Mouse (Mus musculus) B cell, adult 2 months (primary cell): Measurements from ENCODE around the gene Rad51b.
A peak's percentile ranks its signal among the peaks of the same experiment; 100 is the strongest.

Source experiments
- DNase-seq, 2 experiments: peaks; one replicate each; pipeline ENCODE4 v3.0.0; 2022

Gene Rad51b

DNA sequence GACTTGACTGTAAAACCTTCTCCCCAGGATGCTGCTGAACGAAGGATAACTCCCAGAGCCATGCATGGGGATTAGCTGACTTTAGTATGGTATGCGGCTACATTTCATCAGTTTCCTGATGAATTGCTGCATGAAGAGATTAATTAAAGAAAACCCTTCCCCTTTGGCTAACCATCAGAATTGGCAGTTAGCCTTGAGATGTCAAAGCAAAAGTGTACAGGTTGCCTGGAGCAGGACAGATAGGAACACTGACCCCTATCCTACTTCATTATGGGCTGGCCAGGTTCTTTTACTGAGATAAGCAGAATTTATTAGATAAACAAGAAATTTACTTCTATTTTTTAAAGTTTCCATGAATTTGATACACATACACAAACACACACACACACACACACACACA lies 85.3 kb downstream of the Rad51b start:
- DNase-seq = no peak

GRCm38 (mm10) chr12:79383583-79383982 lies 86.5 kb downstream of the Rad51b start:
- DNase-seq = no peak

DNA sequence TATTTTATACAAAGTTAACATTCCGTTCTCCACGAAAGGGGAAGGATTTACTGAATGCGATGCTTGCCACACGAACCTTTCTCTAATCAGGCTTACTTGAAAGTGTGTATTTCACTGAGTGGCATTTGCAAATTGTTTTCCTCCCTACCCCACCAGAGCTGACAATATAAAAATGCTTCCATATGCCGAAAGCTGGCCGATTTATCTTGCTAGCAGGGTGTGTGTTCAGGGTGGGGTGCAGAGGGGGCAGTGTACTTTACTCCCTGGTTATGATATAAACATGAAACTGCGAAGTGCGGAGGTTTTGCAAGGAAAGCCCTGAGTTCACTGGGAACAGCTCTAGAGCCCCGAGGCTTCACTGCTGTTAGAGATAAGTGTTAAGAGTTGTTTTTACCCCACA lies 87.7 kb downstream of the Rad51b start:
- DNase-seq = no peak

DNA sequence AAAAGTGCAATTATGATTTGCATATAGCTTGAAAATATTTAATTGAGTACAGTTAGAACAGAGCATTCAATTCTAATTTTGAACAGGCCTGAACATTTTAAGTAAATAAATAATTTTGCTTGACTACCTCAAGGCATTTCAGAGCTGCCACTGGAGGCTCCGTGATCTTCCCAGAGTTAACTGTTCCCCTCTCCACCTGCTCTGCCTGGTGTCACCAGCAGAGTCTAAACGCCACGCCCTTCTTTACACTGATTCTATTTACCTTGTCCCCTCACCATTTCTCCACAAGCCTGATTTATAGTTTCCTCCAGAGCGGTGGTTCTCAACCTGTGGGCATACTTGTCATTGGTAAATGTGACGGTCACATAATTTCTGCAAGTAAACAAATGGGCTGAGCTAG lies 88.1 kb downstream of the Rad51b start:
- no peak for DNase-seq

DNA sequence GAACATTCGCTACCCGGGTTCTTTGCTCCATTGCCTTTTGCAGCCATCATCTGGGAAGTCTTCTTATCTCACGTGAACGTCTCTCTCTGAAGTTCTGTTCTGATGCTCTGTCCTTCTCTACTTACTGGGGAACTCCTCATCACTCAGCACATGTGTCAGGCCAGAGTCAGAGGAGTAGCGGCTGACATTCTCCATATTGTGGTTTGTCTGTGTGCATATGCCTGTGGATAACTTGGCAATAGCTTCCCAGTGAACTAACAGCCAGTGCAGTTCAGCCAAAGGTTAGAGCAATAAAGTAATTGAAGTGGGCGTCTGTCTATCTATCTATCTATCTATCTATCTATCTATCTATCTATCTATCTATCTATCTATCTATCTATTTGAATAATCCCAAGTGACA lies 90.8 kb downstream of the Rad51b start:
- DNase-seq = no peak

- DNase-seq = no peak
These were observed 92.2 kb downstream of the Rad51b start for GRCm38 (mm10) chr12:79389251-79389650.

GRCm38 (mm10) chr12:79389971-79390370 lies 92.9 kb downstream of the Rad51b start:
- DNase-seq = no peak

GRCm38 (mm10) chr12:79393636-79394035 lies 96.6 kb downstream of the Rad51b start:
- no peak for DNase-seq

DNA sequence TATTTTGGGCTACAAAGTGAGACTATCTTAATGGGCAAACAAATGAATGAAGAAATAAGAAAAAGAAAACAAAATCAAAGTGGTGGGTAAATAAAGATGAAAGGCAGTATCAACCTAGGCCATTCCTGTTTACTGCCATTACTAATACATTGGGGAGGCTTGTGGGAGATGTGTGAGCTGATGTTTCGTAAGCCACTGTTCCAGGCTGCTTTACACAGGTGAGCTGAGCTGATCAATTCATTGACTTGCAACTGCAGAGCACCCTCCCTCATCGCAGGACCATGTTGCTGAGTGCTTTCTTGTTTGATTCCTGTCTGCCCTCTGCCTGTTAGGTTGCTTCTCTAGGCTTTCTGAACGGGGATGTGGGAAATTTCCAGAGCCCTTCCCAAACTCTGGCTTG lies 106.9 kb downstream of the Rad51b start:
- no peak for DNase-seq

- no peak for DNase-seq
These were observed 107.4 kb downstream of the Rad51b start for GRCm38 (mm10) chr12:79404494-79404893.

DNA sequence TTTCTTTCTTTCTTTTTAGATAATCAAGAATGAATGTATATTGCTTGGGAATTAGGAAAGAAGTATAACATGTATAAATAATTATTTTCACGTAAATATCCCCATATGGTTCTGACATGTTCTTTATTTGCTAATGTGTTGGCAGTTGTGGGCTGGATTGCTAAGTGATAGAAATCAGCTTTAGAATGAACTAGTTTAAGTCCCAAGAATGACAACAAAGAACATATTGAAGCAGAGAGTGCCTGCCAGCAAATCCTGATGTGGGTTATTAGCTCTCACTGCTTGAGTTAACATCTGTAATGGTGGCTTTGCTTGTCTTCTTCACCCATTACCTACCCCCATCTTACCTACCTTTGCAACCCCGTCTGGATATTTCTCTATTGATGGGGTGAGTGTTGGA lies 111.6 kb downstream of the Rad51b start:
- DNase-seq = no peak

GRCm38 (mm10) chr12:79409126-79409860 lies 112.2 kb downstream of the Rad51b start:
- no peak for DNase-seq

GRCm38 (mm10) chr12:79412894-79413507 lies 115.9 kb downstream of the Rad51b start:
- no peak for DNase-seq

DNA sequence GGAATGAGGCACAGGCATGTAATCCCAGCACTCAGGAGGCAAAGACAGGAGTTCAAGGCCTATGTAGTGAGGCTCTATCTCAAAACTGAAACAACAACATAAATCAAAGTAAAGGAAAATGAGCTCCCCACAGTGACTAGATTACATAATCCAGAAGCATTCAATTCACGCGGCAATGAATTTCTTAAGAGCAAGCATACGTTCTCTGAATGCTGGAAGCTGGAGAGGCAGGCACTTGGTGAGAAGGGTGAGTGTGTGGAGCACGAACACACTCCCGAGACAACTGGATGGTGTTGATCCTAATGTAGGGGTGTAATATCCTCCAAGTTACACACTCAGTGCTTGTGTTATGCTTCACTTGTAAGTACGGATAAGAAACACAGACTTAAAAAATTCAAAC lies 120.3 kb downstream of the Rad51b start:
- DNase-seq = no peak

DNA sequence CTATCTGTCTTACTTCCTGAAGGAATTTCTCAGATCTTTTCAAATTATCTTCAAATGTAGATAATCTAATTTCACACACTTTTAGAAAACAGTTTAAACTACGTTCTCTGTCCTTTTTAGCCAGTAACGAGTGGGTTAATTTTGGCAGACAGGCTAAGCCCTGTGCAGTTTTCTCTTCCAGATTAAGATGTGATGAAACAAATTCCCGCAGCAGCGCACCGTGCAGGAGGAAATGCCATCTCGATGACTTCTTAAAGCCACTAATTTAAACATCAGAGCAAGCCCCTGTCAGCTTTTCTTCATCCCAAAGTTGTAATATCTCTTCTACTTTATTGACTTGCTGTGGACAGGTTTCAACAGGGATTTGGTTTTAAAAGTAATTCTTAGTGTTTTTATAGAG lies 123.5 kb downstream of the Rad51b start:
- no peak for DNase-seq

DNA sequence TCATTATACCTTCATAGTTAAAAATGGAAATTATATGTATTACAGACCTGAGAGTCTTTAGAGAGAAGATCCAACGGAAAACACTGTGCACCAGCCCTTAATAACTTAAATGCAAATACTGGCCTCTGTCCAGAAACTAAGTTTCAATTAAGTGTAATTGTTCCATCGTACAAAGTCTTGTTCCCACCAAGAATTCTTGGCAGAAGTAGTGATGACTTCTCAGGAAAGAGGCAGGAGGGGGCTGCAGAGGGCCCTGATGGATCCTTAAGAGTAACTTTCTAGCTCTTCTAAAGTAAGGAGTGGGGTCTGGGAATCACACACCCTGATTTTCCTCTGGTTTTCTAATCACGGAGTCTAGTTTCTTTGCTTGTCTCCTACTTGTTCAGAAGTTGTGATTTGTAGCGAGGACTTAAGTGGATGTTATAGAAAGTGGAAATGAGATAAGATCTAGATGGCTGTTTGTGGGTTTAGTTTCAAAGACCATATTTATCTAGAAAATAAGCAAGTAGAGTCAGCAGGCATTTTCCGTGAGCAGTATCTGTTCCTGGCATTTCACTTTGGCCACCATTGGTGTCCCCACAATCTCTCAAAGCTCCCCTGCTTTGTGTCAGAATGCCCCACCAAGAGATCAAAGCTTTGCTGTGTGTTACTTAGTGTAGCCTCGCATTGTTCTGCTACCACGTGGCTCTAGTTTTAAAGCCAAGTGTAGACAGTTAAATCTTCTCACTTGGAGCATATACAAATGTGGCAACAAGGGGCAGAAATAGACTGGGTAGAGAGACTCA lies 132.6 kb downstream of the Rad51b start:
- DNase-seq = no peak

DNA sequence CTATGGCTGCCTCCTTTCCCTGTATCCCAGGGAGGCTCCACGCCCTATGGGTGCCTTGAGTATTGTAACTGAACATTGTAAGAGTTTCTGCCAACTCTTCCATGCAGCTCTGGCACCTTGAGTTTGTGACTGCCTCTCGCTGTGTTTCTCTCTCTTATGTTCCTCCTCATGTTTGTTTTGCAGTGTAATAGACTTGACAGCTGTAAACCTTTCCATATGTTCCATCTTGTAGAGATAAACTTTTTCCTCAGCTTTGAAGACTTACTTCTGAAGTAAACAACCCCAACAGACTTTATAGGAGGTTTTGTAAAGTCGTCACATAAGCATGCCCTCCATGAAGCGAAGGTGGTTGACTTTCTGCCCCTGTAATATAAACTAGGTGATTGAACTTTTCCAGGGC lies 134.1 kb downstream of the Rad51b start:
- no peak for DNase-seq

DNA sequence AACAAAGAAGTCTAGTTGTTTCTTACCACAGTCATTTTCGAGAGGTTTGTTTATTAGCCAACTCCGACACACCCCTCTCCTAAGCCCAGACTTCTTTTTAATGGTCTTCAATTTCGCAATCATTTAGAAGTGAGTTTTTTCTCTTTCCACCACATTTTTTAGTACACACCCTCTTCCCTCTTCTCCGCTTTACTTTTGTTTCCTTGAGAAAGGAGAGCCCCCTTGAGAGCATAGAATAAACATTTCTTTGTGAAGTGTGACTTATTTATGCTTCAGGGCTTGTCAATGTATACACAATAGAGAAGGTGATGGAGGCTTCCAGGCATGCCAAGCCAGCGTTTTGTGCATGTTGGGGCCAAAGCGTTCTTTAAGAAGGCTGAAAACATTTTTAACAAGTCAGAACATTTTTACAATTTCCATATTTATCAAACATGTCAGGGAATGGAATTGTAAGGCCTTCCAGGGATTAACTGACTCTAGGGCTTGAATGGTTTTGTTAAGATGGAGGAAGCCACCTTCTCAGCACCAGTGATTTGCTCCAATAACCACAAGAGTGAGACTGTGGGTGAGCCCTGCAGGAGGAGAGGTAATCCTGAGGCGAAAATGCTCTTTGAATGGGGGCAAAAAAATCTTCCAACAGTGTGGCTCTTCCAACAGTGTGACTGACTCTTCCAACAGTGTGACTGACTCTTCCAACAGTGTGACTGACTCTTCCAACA lies 136.8 kb downstream of the Rad51b start:
- DNase-seq = no peak

DNA sequence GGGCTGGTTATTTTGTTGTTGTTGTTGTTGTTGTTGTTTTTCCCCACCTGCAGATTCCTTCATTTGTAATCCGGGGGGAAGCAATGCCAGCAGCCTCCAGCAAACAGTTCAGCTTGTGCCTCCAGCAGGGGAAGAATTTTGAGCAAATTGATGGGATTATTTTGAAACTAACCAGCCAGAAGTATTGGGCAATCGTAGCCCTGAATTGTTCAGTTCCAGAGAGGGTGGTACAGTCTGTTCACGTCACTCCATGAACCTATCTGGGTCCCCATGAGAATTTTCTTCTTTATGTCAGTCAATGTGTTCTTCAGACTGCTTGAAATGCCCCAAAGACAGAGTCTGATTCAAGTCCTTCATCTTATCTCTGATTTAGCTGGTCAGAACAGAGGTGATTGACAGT lies 138.4 kb downstream of the Rad51b start:
- no peak for DNase-seq

DNA sequence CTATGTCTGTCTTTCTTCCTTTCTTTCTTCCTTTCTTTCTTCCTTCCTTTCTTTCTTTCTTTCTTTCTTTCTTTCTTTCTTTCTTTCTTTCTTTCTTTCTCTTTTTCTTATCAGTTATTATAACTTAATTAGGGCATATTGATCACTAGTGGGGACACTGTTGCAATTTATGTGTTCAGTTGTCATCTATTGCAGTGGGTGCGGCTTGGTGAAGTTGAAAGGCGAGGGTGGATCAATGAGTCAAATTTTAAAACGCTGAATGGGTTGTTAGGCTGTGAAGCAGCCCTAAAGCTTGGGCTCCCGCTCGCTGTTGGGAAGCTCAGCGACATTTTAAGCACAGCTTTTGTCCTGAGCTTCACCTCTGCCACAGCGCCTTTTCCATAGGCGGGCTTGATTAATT lies 139.0 kb downstream of the Rad51b start:
- no peak for DNase-seq

DNA sequence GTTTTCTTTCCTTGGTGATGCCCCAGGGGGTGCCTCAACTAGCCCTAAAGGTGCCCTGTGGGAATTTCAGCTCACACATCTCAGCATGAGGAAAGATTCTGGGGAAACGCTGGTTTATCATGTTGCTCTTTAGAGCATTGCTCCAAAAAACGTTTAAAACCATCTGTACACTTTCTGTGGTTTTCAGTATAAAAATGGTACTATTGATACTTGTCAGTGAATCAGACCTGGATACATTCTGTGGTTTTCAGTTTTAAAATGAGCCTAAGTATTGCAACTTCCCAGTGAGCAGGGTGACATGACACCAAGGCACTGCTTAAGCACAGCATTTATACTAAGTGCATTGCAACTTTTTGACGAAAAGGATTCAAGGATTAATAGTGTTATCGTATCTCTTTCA lies 139.8 kb downstream of the Rad51b start:
- no peak for DNase-seq

DNA sequence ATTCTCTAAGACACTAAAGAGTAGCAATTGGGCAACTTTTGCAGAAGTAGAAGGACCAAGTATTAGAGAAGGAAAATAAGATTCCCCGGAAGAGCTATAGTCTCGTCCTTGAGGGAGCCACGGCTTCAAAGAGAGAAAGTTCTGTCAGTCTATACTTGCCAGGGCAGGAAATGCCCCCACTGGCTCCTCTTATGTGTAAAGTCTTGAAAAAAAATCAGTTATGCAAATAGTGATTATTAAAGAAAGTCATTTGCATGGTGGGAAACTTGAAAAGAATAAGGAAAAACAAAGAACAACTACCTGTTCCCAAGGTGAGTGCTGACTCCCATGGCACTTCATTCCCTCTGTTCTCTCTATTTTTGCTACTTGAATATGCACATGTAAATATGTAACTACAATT lies 140.5 kb downstream of the Rad51b start:
- peak; percentile 40 to 45 for DNase-seq

DNA sequence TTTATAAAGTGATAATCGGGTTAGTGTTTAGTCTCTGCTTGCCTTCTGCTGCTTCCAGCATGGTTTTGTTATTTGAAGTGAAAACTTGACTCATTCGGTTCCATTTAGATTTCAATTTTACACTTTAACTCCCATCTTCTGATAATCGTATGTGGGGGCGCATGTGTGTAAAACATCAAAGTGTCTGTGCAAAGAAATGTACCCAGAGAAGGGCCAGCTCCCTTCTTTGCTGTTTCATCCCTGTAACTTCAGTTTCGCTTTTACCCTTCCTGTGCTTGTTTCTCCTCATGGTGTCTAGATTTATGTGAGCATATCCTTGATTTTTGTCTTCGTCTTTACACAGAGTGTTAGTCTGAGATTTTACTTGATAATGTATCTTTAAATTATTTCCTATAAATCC lies 142.9 kb downstream of the Rad51b start:
- no peak for DNase-seq
